Mouse (Mus musculus) thymus, adult 2 months (tissue): Measurements from ENCODE around the gene Kank1. TPM values are rescaled to one million over a fixed set of nuclear protein-coding genes. Genes with fewer than 3 reads are reported as not detected.

Experiments
- DNase-seq: peaks from one replicate; pipeline ENCODE4 v3.0.0; 2021
- H3K27ac ChIP-seq: fragments of 200-500 bp; 2 replicates; pipeline ENCODE4 v1.5.1; 2012; ENCODE audit warnings: low read length, control low read depth; ENCODE audit not compliant: control insufficient read depth, insufficient read depth
- H3K27me3 ChIP-seq: fragments of 200-500 bp; 2 replicates; pipeline ENCODE4 v1.6.1; 2012; ENCODE audit warnings: mild to moderate bottlenecking, low read length, moderate library complexity, mixed read lengths; ENCODE audit not compliant: control insufficient read depth, insufficient read depth
- H3K36me3 ChIP-seq: fragments of 200-500 bp; 2 replicates; pipeline ENCODE4 v1.6.1; 2012; ENCODE audit warnings: mild to moderate bottlenecking, low read length, moderate library complexity; ENCODE audit not compliant: control insufficient read depth, insufficient read depth
- H3K4me1 ChIP-seq: fragments of 200-500 bp; replicated peaks from 2 replicates; pipeline ENCODE4 v1.6.1; 2012; ENCODE audit warnings: low read length; ENCODE audit not compliant: control insufficient read depth, insufficient read depth
- H3K4me3 ChIP-seq: fragments of 200-500 bp; 2 replicates; pipeline ENCODE4 v1.5.1; 2012; ENCODE audit warnings: mild to moderate bottlenecking, low read length, control low read depth, moderate library complexity; ENCODE audit not compliant: control insufficient read depth, insufficient read depth
- CTCF ChIP-seq: fragments of 200-500 bp; IDR thresholded peaks from 2 replicates; pipeline ENCODE4 v1.5.1; 2012; ENCODE audit warnings: mild to moderate bottlenecking, control low read depth, low read length, moderate library complexity, borderline replicate concordance; ENCODE audit not compliant: control insufficient read depth, poor library complexity, insufficient read depth; ENCODE audit errors: extremely low read depth
- POLR2A ChIP-seq: fragments of 200-500 bp; IDR thresholded peaks from 2 replicates; pipeline ENCODE4 v1.6.1; 2012; ENCODE audit warnings: mild to moderate bottlenecking, low read length, control low read depth, moderate library complexity; ENCODE audit not compliant: control insufficient read depth, poor library complexity, insufficient read depth; ENCODE audit errors: extremely low read depth
- WGBS: fragments of 180-500 bp; shearing (Covaris S2); methylation state at CpG from one replicate; pipeline ENCODE4 v1.1.7; 2018; 5-methylcytosine and 5-hydroxymethylcytosine counted together
- polyA plus RNA-seq: library from polyadenylated mRNA; depleted of rRNA; stranded (reverse); fragments of >200 nt; gene quantifications from 2 replicates; pipeline ENCODE4 v1.2.3, GENCODE M21; 2012; rRNA removed

Kank1 gene
- 9.6 and 13.6 TPM in 2 replicates for polyA plus RNA-seq

- WGBS, result under 1% methylated on average over 76 of the region's 76 CpGs
- TF ChIP-seq POLR2A (no peak), CTCF (no peak)
- H3K36me3 ChIP-seq, result no peaks in the 10 kb centered on the region
- no peak within 1 kb of the TSS for H3K27ac ChIP-seq
- H3K4me1 ChIP-seq, result no peaks in the 10 kb centered on the region
- peak within 1 kb of the TSS; percentile 36 for H3K4me3 ChIP-seq
- H3K27me3 ChIP-seq, result peaks cover 13% of the 10 kb centered on the region; the same call in 1 of the 2 replicates
- peak; percentile 42 for DNase-seq
Measured at GRCm38 (mm10) chr19:25236596-25237491, at the start of gene Kank1. Gene Kank1 (plus strand): TSS chr19:25236975.

- Histone ChIP-seq H3K27me3 (no peaks in the 10 kb centered on the region), H3K4me1 (no peaks in the 10 kb centered on the region), H3K4me3 (no peak overlapping the region), H3K36me3 (peaks cover 100% of the 10 kb centered on the region), H3K27ac (no peak overlapping the region)
- WGBS, result 93% methylated on average over 18 of the region's 18 CpGs
- no peak for TF ChIP-seq CTCF
- no peak for TF ChIP-seq POLR2A
- DNase-seq, result no peak
Measured at GRCm38 (mm10) chr19:25187681-25188080, 49.1 kb upstream of the Kank1 start.

DNA sequence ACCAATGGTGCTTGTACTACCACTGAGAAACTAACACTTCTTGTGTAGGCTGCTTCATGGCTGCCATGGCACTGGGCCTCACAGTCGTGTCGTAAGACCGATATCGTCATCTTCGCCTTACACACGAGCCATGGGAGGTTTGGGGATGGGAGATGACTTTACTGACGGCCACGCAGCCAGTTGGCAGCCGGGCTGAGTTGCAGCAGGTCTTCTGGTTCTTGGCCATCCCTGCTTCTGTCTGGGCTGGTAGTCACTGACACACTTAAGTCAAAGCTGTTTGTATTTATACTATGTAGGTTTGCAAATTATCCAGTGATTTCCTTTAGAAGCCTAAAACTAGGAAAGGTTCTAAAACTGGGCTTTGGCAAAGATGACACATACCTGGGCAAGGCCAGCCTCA lies 43.0 kb upstream of the Kank1 start:
- TF ChIP-seq POLR2A (no peak), CTCF (no peak)
- DNase-seq, result no peak
- H3K36me3 ChIP-seq, result peaks cover 93% of the 10 kb centered on the region
- no peak overlapping the region for H3K27ac ChIP-seq
- no peaks in the 10 kb centered on the region for H3K27me3 ChIP-seq
- H3K4me1 ChIP-seq, result no peaks in the 10 kb centered on the region
- H3K4me3 ChIP-seq, result no peak overlapping the region
- 98% methylated on average over 9 of the region's 9 CpGs for WGBS

DNA sequence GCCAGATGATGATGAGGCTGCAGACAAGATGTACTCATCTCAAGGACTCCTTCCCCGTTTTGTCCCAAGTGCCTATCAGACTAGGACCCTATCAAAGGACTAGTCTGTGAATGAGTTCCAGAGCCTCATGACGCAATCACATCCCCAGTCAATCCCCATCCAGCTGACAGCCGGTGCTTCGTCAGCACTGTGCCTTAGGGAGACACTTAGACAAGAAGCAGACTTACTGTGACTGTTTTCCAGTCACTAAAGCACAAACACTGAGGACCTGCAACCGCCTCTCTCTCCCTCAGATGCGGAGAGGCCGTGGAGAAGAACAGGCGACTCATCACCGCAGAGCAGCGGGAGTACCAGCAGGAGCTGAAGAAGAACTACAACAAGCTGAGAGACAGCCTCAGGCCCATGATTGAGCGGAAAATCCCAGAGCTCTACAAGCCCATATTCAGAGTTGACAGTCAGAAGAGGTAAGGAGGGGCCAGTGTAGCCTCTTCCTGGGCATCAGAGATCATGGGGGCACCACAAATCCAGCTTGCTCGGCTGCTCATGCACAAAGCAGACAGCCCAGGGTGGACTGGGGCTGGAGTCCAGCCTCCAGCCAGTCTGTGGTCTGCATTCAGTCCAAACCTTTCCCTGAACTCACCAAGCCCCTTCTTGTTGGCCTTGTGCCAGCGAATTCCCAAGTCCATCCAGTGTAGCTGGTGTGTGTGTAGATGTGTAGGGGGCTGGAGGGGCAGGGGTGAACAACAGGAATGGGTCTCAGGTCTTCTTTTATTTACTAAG lies 36.5 kb upstream of the Kank1 start:
- Histone ChIP-seq H3K27ac (no peak overlapping the region), H3K4me3 (no peak overlapping the region), H3K36me3 (peaks cover 71% of the 10 kb centered on the region), H3K4me1 (no peaks in the 10 kb centered on the region), H3K27me3 (no peaks in the 10 kb centered on the region)
- TF ChIP-seq POLR2A, result no peak
- TF ChIP-seq CTCF, result no peak
- 97% methylated on average over 13 of the region's 13 CpGs for WGBS
- no peak for DNase-seq

DNA sequence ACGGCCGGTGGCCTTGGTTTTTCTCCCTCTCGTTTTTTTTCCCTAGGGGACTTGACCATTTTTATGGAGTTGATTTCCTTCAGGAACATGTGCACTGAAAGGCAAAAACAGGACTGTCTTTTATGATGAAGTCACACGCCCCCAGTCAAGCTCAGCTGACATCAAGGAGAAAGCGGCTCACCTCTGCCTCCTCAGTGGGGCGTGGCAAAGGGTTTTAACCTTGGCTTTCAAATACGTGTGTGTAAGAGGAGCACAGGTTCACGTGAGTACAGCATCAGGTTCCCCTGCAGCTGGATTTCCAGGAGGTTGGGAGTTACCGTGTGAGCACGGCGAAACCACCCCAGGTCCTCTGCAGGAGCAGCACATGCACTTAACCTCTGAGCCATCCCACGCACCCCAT lies 33.7 kb upstream of the Kank1 start:
- Histone ChIP-seq H3K27me3 (no peaks in the 10 kb centered on the region; the same call in 1 of the 2 replicates), H3K4me1 (no peaks in the 10 kb centered on the region), H3K4me3 (no peak overlapping the region), H3K27ac (no peak overlapping the region), H3K36me3 (peaks cover 45% of the 10 kb centered on the region)
- DNase-seq, result no peak
- TF ChIP-seq CTCF (no peak), POLR2A (no peak)
- 82% methylated on average over 12 of the region's 12 CpGs for WGBS

DNA sequence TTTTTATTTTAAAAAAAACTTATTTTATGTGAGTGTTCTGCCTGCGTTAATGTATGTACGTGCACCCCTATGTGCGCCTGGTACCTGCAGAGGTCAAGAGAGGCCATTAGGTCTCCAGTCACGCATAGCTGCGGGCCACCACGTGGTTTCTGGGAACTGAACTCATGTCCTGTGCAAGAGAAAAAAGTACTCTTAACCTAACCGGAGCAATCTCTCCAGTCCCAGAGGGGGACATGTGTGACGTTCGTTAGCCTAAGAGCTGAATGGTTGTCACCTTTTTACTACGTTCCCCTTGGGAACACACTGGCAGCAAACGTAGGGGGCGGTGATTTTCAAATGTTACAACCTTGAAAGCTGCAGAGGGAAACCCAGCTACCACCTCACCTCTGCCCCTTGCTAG lies 29.8 kb upstream of the Kank1 start:
- no peak overlapping the region for H3K4me3 ChIP-seq
- 75% methylated on average over 12 of the region's 12 CpGs for WGBS
- no peaks in the 10 kb centered on the region; the same call in 1 of the 2 replicates for H3K27me3 ChIP-seq
- no peak overlapping the region for H3K27ac ChIP-seq
- no peak for TF ChIP-seq POLR2A
- TF ChIP-seq CTCF, result no peak
- peaks cover 11% of the 10 kb centered on the region for H3K36me3 ChIP-seq
- H3K4me1 ChIP-seq, result no peaks in the 10 kb centered on the region
- no peak for DNase-seq
